Mouse (Mus musculus) right cerebral cortex, adult 18-20 months (tissue): ENCODE measurements around the gene Arpc5.
A peak's percentile ranks its signal among the peaks of the same experiment; 100 is the strongest.
"Not testable (repeated sequence)": the region's sequence is repeated elsewhere in the genome, so short reads cannot be mapped to it uniquely, and the experiment has no call there.

Experiments
- DNase-seq: peaks from one replicate; pipeline ENCODE4 v3.0.0; 2022; ENCODE audit warnings: mixed read lengths

Arpc5 gene

DNA sequence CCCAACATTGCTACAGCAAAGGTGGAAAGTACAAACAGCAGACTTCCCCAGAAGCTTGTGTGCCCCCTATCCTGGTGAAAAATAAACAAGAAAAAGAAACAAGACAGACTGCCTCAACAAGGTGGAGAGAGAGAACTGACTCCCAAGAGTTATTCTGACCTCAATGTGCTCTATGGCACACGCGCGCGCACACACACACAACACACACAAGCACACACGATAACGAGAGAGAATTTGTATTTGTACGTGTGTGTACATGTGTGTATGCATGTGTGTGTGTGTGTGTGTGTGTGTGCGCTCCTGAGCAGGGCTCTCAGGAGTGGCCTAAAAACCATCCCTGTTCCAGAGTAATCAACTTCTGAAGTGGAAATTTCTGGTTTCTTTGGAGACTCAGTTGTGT, 18.3 kb downstream of the Arpc5 start:
- DNase-seq = no peak

DNA sequence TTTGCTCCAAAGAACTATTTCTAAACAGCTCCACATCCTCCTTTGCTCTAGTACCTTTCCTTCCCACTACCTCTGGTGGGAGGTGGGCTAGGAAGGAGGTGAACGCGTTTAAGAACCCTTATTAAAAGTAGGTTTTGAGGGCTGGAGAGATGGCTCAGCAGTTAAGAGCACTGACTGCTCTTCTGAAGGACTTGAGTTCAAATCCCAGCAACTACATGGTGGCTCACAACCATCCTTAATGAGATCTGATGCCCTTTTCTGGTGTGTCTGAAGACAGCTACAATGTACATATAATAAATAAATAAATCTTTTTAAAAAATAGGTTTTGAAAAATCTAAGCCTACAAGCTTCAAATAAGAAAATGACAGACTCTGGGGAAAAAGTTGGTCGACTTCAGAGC, 19.1 kb downstream of the Arpc5 start:
- not testable (repeated sequence) for DNase-seq

DNA sequence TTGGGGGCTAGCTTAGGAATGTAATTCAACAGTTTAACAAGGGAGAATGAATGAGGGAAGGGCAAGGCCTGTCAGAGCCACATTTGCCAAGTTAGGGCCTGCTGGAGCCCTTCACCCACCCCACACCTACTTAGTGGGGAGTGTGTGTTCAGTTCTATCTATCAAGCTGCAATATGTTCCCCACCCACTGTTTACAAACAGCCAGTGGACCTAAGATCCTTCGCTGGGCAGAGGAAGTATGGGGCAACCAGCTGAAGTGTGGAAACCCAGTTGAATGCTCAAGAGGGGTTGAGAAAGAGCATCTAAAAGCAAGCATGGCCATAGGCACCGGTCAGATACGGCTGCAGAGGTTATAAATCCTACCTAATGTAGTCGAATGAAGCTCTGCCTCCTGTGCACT, 20.6 kb downstream of the Arpc5 start:
- DNase-seq = no peak

DNA sequence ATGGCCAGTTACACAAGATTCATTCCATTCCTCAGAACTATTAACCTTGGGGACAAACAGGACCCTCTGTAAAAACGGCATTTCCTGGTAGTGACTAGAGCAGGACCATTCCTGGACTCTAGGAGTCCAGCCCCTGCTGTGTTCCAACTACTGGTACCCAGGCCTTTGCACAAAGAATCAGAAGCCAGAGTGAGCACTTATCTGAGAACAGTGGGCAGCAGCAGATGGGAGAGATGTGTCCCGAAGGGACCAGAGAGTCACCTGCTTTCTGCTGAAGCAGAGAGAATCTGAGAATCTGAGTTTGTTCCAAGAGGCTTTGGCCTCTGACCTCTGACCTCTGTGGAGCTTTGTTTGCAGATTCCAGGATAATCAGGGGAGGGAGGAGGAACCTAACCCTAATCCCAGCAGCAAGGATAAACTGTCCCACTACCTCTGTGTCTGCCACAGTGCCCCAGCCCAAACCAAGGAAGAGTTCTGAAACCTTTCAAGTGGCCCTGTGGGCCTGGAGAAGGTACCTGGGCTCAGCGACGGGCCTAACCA, 21.8 kb downstream of the Arpc5 start:
- DNase-seq = no peak

DNA sequence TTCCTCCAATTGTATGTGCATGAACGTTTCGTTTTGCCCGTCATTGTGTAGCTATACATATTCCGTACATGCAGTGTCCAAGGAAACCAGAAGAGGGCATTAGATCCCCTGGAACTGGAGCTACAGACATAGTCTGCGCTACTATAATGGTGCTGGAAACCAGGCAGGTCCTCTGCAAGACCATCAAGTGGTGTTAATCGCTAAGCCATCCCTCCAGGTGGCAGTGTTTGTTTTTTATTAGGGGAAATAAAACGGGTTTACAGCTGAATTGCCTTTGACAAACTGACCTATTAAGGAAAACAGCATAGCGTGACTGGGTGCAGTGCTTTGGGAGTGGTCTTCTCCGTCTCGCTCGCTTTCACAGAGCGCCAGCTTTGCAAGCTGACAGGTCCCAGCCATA, 23.9 kb downstream of the Arpc5 start:
- DNase-seq = no peak

DNA sequence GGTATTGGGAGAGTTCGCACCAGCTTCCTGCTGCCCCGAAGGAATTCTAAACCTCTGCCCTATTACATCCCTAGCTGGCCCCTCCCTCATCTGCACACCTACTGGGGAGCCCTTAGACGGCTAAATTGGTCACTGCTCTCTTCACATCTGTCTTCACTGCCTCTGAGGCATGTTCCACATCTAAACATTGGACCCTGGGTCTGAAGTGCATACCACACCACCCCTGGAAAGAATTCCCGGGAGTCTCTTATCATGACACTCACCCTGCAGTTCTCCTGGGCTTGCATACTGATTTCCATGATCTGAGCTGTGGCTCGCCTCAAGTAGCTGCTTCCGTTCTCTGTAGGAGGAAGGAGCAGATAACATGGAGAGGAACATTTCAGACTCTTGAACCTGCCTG, 24.5 kb downstream of the Arpc5 start:
- DNase-seq = no peak

DNA sequence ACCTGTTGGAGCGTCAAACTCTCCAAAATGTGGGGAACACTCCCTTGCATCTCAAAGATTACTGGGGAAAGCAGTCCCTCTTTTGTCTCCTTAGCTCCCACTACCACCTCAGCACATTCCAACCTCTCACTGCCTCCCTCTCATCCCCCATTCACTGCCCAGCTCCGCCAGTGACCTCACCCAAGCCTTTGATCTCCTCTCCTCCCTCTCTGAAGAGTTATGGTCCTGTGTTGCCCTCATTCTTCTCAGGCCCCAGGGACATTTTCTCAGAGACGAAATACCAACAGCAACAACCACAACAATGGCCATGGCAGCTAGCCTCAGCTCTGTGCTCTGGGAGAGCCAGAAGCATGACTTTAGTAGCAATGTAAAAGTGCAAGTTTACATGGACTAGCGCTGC, 24.9 kb downstream of the Arpc5 start:
- no peak for DNase-seq

DNA sequence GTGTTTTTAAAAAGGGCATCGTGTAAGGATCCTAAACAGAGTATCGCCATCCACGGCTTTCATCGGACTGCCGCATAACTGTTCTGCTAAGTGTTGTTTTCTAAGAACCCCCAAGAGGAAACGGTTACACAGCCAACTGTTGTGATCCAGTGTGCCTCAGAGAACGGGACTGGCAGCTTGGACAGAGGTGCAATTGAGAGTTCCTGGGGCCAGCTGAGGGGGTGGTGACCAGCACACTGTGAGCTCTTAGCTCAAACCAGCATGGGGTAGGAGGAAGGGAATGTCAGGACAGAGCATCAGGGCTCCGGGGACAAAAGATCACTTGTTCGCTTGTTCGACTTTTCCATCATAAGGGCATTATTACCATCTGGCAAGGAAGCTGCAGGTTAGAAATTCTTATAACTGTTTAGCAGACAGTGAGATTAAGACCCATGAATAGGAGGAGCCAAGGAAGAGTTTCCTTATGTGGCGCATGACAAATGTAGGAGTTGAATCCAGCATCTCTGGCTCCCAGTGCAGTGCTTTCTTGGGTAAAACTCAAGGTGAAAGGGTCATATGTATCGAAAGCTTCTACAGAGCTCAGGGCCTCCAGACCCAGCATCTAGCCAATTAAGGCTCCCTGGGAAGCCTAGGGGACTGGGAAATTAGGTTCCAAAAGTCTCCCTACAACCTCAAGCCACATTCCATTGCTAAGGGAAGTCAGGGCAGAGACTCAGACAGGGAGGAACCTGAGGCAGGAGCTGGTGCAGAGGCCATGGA, 26.6 kb downstream of the Arpc5 start:
- DNase-seq = peak; percentile 43

DNA sequence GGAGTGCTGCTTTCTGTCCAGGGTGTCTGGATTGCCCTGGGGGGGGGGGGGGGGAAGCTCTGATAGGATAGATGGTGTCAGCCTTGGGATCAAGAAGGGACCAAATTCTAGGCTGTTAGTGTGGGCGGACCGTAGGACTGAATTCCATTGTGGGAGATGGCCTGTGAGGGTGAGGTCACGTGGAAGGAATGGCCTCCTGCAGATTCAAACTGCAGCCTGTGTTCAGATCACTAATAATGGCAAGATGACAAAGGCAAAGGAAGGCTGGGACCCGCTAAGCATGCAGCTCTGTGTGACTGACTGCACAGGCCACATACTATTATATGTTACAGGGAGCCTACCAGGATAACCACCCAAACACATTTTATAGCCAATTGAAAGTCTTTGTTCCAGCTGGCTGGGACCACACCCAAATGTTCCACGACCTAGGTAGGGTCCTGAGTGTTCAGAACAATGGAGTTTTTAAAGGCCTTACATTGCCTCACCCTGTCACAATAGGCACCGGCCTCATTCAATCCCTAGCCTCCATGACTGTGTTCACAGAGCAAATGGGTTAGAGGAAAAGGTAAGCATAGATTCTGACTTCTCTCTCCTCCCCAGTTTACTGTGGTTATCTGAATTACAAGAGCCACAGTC, 27.3 kb downstream of the Arpc5 start:
- DNase-seq = no peak

DNA sequence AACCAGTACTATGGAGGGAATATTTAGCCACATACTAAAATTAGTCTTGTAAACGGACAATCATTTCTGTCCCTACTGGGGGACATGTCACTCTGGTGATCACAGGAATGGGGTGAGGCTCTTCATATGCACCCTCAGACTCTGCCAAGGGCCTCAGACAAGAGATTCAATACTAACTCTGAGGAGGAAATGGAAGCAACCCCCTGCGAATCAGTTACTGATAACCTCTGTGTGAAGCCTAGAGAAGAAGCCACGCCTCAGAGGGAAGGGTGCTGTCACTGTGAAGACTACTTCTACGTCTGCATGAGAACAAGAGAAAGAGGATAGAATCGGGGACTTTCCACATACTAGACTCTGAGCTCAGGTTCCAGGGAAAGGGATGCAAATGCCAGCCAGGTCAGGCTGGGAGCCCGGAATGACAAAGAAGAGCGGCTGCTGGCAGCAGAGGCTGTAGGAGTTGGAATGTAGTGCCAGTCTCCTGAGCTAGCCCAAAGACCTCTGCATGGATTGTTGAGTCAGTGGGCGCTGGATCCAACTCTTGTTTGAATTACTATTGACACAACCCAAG, 29.4 kb downstream of the Arpc5 start:
- no peak for DNase-seq

DNA sequence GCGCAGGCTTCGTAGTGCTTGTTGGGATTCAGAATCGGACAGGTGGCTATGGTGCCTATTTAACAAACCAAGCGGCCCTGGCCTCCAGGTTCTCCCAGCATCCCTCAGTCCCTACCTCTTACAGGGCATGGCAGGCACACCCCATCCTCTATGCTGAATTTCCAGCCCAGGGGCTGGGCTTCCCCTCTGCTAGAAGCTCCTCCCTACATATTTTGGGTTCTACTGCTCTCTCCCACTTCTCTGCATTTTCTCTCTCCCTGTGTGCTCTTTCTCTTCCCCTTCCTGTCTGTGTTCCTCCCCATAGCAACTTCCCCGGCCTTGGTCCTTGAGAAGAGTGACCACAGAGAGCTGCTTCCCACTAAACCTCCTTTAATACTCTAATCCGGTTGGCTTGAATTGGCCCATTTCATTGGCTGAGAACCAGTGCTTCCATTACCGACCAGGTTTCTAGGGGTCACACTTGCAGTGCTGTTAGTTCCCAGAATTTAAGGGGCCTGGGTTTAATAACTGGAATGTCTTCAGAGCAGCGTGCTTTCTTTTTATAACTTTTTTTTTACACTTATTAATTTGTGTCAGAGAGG, 30.4 kb downstream of the Arpc5 start:
- DNase-seq = no peak

DNA sequence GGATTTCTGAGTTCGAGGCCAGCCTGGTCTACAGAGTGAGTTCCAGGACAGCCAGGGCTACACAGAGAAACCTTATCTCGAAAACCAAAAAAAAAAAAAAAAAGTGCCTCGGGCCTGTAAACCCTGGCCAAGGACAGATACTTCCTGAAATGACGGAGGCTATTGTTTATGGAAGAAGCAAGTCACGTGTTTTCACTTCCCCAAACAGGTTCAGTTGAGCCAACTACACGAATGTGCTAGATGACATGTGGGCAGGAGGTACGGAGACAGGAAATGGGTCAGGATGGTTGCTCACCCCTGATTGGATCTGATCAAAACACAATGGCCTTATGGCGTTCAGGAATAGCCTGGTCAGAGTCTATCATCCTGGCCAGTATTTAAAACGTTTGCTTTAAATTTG, 31.8 kb downstream of the Arpc5 start:
- no peak for DNase-seq

DNA sequence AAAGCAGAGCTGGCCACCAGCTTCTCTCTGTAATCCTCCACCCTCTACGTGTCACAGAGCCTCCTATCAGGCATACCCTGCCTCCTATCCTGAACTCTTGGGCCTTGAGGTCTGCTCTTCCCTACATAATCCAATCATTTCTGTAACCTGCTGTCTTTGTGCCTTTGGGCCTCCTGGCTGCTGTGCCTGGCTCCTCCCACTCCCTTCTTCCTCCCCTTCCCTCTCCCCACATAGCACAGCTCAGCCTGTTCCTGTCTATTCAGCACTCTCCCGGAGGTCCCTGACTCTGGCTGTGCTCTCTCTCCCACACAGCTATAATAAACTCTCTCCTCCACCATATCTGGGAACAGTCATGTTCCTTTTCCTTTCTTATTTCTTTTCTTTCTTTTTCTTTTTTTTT, 33.6 kb downstream of the Arpc5 start, which contains the start of gene Ncf2:
Gene Ncf2, plus strand, starts transcription at position 298 of the 400 bp plus-strand sequence.
- DNase-seq = no peak

DNA sequence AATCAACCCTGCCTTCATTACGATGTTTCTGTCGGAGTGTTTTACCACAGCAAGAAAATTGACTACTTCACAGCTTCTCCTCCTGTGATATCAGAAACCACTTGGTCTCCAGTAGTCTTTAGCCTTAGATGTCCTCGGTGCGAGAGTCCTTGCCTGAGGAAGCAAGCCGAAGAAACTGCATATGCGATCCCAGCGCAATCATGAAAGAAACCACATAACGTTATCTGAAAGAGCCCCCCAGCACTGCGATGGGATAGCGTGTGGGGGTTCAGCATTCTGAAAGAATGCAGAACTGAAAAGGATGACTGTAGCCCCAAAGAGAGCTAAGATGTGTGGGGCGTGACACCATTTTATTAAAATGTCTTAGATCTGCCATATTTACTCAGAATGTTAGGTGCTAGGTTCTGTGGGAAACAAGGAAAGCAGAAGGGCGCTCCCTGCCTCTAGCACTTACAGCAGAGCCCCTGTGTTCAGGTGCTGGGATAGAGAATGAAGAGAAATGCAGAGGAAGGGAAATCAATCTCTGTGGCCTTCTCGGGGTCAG, 34.4 kb downstream of the Arpc5 start:
- DNase-seq = no peak

DNA sequence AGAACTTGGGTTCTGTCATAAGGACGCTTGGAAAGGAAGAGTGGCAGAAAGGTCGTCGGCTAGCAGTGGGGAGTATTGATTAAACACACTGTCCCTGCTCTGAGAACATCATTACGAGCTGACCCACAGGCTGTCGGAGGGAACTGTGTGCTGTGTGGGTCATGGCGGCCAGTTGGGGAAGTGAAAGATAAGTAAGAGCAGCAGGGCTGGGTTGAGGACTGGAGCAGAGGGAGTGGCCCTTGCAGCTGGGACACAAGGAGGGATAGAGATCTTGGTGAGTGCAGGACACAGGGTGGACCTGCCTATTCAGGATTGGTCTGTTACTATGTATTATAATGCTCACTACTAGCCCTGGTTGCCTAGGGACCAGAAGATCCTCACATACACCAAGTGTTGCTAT, 38.6 kb downstream of the Arpc5 start:
- no peak for DNase-seq

DNA sequence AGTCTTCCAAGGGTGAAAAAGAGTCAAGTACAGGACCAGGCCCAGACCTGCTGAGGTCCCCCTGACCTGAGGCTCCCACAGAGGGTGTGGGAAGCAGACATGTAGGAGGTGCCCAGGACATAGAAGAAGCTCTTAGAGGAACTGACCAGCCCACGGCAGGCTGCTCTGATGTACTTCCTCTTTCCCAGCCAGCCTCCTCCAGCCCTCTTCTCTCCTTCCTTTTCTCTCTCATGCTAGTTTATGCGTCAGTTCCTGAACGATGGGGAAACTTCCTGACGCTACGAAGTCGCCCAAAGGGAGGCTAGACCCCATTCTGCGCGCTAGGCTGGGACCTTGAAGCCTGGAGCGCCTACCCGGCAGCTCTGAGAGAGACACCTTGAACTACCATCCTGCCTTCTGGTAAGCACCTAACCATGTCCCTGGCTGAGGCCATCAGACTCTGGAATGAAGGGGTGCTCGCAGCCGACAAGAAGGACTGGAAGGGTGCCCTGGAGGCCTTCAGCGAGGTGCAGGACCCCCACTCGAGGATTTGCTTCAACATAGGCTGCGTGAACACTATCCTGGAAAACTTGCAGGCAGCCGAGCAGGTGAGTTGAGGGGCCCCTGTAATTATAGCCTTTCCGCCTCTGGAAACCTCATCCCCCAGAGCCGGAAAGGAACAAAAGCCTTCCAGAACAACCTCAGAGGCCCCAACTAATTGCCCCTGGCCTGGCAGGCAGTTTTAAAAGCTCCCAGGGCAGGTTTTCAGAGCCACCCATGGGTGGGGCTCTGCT, 41.5 kb downstream of the Arpc5 start:
- no peak for DNase-seq

DNA sequence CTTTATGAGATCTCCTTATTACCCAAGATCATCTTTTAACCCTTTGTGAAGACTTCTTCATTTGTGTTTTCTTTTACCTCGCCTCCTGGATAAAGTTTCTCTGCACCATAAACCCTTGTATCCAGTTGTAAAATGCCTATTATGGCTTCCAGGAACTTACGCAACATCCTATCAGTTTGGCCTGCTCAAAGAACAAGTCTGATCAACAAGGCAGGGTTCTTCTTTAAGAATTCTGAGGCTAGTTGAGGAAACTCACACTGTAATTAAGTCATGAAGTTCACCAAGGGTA, 42.0 kb downstream of the Arpc5 start:
- DNase-seq = no peak

DNA sequence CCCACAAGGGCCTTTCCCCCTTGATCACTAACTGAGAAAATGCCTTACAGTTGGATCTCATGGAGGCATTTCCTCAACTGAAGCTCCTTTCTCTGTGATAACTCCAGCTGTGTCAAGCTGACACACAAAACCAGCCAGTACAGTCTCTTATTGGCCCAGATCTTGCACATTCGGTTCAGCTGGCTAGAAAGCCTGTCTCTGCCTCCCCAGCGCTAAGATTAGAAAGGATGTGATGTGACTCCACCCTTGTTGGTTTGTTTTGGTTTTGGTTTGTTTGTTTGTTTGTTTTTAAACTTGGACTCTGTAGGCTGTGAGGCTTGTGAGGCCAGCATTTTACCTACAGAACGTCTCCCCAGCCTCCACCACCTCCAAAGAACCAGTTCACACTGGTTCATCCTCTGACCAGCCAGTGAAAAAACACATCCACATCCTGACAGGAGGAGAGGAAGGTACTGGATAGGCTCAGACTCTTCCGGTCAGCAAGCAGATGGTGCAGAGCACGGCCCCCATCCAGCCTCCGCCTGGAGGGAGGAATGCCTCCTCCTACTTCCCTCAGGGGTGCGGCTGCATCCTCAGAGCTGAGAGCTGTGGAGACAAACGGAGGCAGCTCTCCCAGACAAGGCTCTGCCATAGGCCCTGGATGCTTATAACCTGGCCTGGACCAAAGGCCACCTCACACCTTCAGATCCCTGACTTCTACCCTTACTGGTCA, 43.4 kb downstream of the Arpc5 start:
- no peak for DNase-seq

DNA sequence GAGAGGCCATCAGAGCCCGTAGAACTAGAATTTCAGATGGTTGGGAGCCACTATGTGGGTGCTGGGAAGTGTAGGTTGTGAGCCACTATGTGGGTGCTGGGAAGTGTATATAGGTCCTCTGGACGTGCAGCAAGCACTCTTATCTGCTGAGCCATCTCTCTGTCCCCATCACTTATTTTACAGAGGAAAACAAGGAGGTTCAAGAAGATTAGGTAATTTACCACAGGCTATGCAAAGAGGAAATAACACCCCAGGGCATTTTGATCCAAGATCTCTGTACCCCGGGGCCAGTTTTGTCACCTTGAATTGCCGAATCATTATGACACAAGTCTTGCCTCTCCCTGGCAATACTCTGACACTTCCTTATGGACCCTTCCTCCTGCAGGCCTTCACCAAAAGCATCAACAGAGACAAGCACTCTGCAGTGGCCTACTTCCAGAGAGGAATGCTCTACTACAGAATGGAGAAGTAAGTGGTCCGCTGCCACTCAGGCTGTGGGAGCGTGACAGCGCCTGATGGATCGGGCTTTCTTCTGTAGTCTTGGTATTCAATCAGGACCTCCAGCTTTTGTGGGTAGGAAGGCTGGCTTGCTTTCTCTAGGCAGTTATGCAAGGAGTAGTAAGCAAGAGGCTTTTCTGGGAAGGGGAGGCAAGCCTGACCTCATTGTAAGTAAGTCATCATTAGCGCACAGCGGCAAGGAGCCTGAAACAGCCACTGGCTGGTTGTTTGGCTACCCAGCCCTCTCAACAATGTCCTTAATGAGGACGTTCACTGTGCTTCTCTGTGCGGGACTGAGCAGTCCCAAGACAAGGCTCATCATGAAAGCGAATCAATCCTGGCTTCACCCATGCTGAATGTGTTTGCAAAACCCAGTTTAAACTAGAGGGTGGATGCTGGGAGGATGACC, 44.4 kb downstream of the Arpc5 start:
- no peak for DNase-seq

DNA sequence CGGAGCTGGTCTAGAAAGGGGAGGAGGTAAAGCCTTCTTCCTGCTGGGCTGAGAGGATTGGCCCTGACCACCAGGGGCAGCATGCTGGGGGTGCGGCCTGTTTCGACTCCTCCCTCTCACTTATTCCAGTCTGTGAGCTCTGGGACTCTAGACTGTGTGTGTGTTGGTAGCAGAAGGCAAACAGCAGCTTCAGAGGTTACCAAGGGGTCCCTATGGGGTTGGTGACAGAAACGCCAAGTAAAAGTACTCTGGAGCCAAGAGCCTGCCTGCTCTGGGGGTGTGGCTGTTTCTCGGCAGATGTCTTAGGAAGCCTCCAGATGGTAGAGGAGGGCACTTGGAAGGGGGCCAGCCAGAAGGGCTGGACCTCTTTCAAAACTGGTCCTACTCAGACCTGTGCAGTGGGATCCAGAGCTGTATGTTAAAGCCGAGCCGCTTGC, 48.9 kb downstream of the Arpc5 start:
- no peak for DNase-seq
